Mouse (Mus musculus): ENCODE data around the gene Ptpro. TPM values are rescaled to one million over a fixed set of nuclear protein-coding genes. Genes with fewer than 3 reads are reported as not detected.

The Ptpro gene
- total RNA-seq, 2 experiments from 2014 or later = 1.4 to 1.7 TPM

DNA sequence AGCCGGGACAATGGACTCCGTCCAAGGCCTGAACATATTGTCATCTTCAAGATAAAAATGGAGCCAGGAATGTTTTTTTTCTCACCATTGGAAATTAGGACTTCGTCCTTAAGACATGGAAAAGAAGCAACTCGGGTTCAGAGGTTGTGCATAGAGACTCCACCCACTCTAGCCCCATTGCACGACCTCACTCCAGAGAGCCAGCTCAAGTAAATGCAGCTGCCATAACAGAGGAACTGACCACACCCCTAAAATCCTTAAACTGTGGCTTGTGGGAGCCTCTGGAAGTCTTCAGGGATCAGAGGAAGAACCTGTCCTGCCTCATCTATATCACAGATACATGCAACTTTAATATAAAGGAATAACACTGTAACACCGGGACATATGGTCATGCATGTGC is 246.7 kb downstream of the Ptpro start:
- DNase-seq = no peak

DNA sequence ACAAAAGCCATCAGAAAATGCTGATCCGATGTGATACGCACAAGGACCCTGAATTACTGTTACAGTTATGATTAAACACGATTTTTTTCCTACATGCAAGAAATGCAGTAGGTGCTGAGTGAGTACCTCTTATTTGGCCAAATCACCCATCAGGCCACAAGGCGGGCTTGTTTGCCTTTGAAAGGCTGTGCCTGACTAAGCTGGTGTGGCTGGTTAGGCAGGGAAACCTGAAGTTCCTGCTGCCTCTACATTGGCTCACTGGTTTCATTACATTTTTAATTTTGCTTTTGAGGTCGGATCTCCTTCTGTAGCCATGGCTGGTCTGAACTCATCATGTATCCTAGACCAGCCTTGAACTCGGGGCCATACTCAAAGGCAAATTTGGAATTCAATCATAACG is 250.9 kb downstream of the Ptpro start:
- no peak for DNase-seq

DNA sequence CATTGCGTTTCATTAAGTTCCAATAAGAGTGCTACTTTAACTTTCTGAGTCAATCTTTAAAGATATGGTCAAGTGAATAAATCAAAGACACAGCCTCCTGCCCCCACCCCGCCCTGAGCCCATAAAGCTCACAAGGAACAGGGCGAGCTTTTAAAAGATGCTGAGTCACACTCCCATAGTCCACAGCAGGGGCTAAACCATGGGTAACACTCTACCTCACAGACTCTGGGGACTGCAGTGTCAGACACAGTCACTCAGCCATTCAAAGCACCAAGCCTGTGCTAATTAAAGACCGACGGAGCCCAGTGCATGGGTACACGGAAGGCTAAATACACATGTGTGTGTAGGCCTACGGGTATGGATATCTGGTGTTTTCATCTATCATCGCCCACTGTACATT is 251.3 kb downstream of the Ptpro start:
- peak in 1 of 2 experiments; percentile 22 for DNase-seq

DNA sequence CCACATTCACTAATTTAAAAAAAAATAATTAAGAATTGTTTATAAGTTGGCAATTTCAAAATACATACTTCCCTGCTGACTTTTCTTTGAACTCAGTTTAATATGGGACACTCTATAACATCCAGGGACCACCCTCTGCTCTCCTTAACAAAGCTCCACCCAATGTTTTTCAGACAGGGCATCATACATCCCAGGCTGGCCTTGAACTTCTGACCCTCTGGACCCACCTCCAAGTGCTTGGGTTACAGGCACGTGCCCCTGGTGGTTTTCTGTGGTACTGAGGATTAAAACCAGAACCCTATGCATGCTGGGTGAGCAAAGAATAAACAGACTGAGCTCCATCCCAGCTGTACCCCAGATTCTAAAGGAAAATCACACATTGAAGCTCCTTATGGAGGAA is 251.9 kb downstream of the Ptpro start:
- DNase-seq = no peak

DNA sequence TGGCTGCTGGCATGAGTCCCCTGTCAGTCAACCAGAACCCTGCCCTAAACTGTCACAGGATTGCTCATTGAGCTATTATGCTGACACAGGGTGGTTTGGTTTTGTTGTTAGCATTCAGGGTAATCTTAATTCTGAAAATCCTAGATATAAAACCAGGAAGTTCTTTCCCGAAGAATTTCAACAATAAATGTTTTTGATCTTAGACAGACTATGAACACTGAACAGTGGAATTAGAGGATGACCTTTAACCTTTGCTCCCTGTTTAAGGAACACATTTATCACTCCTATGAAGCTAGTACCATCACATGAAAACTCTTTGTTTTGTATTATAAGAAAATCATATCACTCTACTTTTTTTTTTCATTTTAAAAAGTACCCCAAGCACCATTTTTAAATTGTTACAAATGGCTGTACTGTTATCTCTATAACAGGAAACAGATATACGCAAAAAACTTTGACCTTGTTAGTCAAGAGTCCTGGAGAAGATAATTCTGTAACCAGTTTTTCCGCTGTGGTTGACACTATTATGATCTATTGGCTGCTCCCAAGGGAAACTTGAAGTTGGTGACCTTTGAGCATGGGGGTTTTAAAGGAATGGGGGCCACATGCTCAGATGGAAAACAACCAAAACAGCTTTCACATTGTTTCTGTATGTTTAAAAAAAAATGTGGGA is 253.6 kb downstream of the Ptpro start:
- no peak for DNase-seq

DNA sequence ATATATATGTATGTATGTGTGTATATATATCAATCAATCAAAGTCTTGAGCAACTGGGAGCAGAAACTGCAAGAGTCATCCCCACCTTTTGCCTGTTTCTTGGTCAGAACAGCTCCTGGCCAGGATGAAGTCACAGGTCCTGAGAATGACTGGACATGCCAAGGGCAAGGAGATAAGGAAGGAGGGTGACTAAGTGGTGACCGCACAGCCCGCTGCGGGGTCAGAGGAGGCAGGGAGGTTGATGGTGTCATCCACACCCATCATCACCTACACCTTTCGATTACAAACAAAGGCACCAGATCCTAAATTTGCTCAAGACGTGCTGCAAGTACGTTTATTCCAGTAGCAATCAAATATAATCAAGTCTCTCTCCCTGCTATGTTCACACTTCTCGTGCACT is 254.4 kb downstream of the Ptpro start:
- DNase-seq = peak; percentile 39 to 40

DNA sequence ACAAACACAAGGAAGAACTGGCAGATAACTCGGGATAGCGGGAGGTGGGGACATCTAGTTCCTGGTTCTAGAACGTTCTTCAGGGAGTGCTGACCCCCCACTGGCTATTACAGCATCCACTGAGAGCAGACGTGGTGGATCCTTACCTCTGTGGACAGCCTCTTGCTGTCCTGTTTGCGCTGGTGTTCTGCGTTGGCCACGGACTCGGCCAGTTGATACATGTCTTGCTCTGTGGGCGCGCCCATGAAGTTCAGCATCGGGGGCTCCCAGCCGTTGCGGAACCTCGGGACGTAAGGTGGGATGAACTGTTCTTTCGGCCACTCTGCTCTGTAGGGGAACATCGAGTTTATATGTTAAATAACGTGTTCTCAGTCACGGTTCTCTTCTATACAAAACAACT is 256.8 kb downstream of the Ptpro start:
- no peak for DNase-seq

DNA sequence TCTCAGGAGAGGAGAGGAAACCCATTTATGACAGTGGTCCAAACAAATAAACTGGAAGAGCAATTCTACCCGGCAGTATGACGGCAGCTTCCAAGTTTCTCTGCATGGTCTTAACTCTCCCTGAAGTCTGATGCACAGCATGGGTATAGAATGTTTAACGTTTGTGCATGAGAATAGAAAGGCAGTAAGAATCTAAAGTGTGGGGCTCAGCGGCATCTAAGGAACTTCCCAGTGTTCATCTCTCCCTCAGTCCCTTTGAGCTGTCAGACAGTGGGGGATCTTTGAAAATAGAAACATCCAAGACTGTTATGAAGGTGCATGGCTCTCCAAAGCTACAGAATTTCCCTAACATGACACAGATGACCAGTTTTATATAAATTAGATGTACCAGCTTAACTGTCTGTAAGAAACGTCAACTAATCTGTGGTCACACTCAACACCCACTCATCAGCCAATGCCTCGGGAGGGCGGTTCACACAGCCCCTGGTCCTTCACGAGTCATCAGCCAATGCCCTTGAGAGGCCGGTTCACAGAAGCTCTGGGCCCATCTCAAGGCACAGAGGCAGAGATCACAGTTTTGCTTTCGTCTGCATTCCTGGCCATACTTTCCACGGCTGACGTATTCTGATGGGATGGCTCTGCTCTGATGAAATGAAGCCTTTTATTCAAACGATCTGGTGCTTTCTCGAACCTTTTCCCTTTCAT is 257.4 kb downstream of the Ptpro start:
- DNase-seq = peak; percentile 41 to 46

DNA sequence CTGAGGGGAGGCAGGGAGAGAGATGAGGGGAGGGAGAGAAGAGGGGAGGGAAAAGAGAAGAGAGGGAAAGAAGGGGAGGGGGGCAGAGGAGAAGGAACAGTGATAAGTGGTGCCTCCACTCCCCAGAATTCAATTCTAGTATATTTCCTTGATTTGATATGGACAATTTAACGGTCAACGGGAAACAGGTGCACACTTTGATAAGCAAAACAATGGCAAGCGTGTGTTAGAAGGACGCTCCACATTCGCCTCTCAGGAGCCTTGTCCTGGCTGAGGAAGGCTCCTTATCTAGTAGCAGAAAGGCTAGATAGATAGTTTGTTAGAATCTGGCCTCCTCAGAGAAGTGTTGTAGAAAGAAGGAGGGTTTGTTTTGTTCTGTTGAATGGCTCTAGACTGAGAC is 260.6 kb downstream of the Ptpro start:
- no peak for DNase-seq

Other genes with a start within 250 kb of the Ptpro start
- gene Rerg, start 81.8 kb upstream of the Ptpro start, total RNA-seq (2021) = 100 to 1,000 TPM; 144 to 165 TPM

Data from adrenal gland, postnatal 36 days (tissue).